Mouse (Mus musculus) splenic B cell, adult 2 months (primary cell): Measurements from ENCODE around the gene Abca7.
"Not testable (repeated sequence)": the region's sequence is repeated elsewhere in the genome, so short reads cannot be mapped to it uniquely, and the experiment has no call there.

Experiments used
- DNase-seq: peaks from one replicate; pipeline ENCODE4 v3.0.0-alpha.2; 2011; ENCODE audit warnings: low read depth, low spot score
- H3K27me3 ChIP-seq: 2 replicates; pipeline ENCODE4 v1.6.1; 2012; ENCODE audit warnings: mild to moderate bottlenecking, low read length, moderate library complexity, mixed read lengths; ENCODE audit not compliant: control insufficient read depth, poor library complexity, insufficient read depth, severe bottlenecking
- H3K36me3 ChIP-seq: 2 replicates; pipeline ENCODE4 v1.6.1; 2012; ENCODE audit warnings: mild to moderate bottlenecking, low read length, moderate library complexity, mixed read lengths; ENCODE audit not compliant: control insufficient read depth, poor library complexity, insufficient read depth, severe bottlenecking

Gene Abca7

GRCm38 (mm10) chr10:80030191-80030590 is 33.9 kb downstream of the Abca7 start:
- Histone ChIP-seq H3K27me3 (no peaks in the 10 kb centered on the region), H3K36me3 (peaks cover 51% of the 10 kb centered on the region)
- DNase-seq, result no peak

GRCm38 (mm10) chr10:80030736-80031135 is 34.4 kb downstream of the Abca7 start:
- Histone ChIP-seq H3K27me3 (no peaks in the 10 kb centered on the region), H3K36me3 (peaks cover 46% of the 10 kb centered on the region)
- no peak for DNase-seq

GRCm38 (mm10) chr10:80032799-80033480 is 36.6 kb downstream of the Abca7 start:
- peaks cover 35% of the 10 kb centered on the region for H3K36me3 ChIP-seq
- no peaks in the 10 kb centered on the region for H3K27me3 ChIP-seq
- peak; percentile 87 for DNase-seq

GRCm38 (mm10) chr10:80033511-80034391 is 37.5 kb downstream of the Abca7 start:
- Histone ChIP-seq H3K27me3 (no peaks in the 10 kb centered on the region), H3K36me3 (peaks cover 28% of the 10 kb centered on the region)
- DNase-seq, result peak; percentile 61

GRCm38 (mm10) chr10:80035148-80035547 is 38.9 kb downstream of the Abca7 start:
- H3K36me3 ChIP-seq, result peaks cover 17% of the 10 kb centered on the region
- no peaks in the 10 kb centered on the region for H3K27me3 ChIP-seq
- no peak for DNase-seq

GRCm38 (mm10) chr10:80035686-80036085 is 39.4 kb downstream of the Abca7 start:
- no peak for DNase-seq
- peaks cover 12% of the 10 kb centered on the region for H3K36me3 ChIP-seq
- H3K27me3 ChIP-seq, result no peaks in the 10 kb centered on the region

- Histone ChIP-seq H3K36me3 (peaks cover 8% of the 10 kb centered on the region), H3K27me3 (no peaks in the 10 kb centered on the region)
- no peak for DNase-seq
These were observed 40.5 kb downstream of the Abca7 start for GRCm38 (mm10) chr10:80036832-80037231.

GRCm38 (mm10) chr10:80039559-80039979 is 43.3 kb downstream of the Abca7 start, which contains the start of gene Polr2e:
TSS of gene Polr2e (minus strand) at chr10:80039795.
- DNase-seq, result peak; percentile 98
- Histone ChIP-seq H3K36me3 (peaks cover 6% of the 10 kb centered on the region; the same call in 1 of the 2 replicates), H3K27me3 (no peaks in the 10 kb centered on the region)

- H3K27me3 ChIP-seq, H3K36me3 ChIP-seq, DNase-seq: not testable (repeated sequence)
These were observed 45.2 kb downstream of the Abca7 start for GRCm38 (mm10) chr10:80041409-80042060.

GRCm38 (mm10) chr10:80044087-80044486 is 47.8 kb downstream of the Abca7 start:
- no peak for DNase-seq
- H3K27me3 ChIP-seq, result no peaks in the 10 kb centered on the region
- no peaks in the 10 kb centered on the region for H3K36me3 ChIP-seq

GRCm38 (mm10) chr10:80045364-80045763 is 49.1 kb downstream of the Abca7 start:
- not testable (repeated sequence) for H3K36me3 ChIP-seq, DNase-seq, H3K27me3 ChIP-seq

- Histone ChIP-seq H3K36me3 (no peaks in the 10 kb centered on the region), H3K27me3 (no peaks in the 10 kb centered on the region)
- no peak for DNase-seq
These were observed 49.5 kb downstream of the Abca7 start for GRCm38 (mm10) chr10:80045766-80046165.

GRCm38 (mm10) chr10:80047041-80047565 is 50.8 kb downstream of the Abca7 start, which contains the start of gene Gpx4:
TSS of gene Gpx4 (plus strand) at chr10:80047166.
- no peak for DNase-seq
- Histone ChIP-seq H3K36me3 (no peaks in the 10 kb centered on the region), H3K27me3 (no peaks in the 10 kb centered on the region)

- DNase-seq, result no peak
- H3K36me3 ChIP-seq, result no peaks in the 10 kb centered on the region
- H3K27me3 ChIP-seq, result no peaks in the 10 kb centered on the region
These were observed 52.1 kb downstream of the Abca7 start for GRCm38 (mm10) chr10:80048396-80048795.
